Mouse (Mus musculus): ENCODE data around the gene 1700020L24Rik. TPM values are rescaled to one million over a fixed set of nuclear protein-coding genes. Genes with fewer than 3 reads are reported as not detected.

The 1700020L24Rik gene
- total RNA-seq, 2 experiments from 2014 or later, result not detected

GRCm38 (mm10) chr11:83468765-83469164 is 31.3 kb downstream of the 1700020L24Rik start:
- no peak for DNase-seq (ENCODE audit: extremely low spot score in 1 of 2, low spot score in 1 of 2)

GRCm38 (mm10) chr11:83471766-83472165 is 34.3 kb downstream of the 1700020L24Rik start:
- no peak for DNase-seq (ENCODE audit: extremely low spot score in 1 of 2, low spot score in 1 of 2)

- DNase-seq (ENCODE audit: extremely low spot score in 1 of 2, low spot score in 1 of 2), result peak; percentile 97 to 99
Observed at GRCm38 (mm10) chr11:83472324-83473234, 35.1 kb downstream of the 1700020L24Rik start, which contains the start of gene Taf15. Gene Taf15, plus strand, starts transcription at chr11:83473086.

GRCm38 (mm10) chr11:83473235-83474016 is 35.9 kb downstream of the 1700020L24Rik start:
- DNase-seq (ENCODE audit: extremely low spot score in 1 of 2, low spot score in 1 of 2), result no peak

Other genes with a start within 250 kb of the 1700020L24Rik start
- gene Slfn3, start 246.3 kb upstream of the 1700020L24Rik start, total RNA-seq (2021), result under 1 TPM; 0.14 to 0.42 TPM
- gene Slfn14, start 151.0 kb upstream of the 1700020L24Rik start, total RNA-seq (2021), result not detected
- gene Ap2b1, start 138.7 kb upstream of the 1700020L24Rik start, total RNA-seq (2021), result 100 to 1,000 TPM; 370 TPM
- gene Pex12, start 135.1 kb upstream of the 1700020L24Rik start, total RNA-seq (2021), result 10 to 100 TPM; 11.3 to 18.1 TPM
- gene Rasl10b, start 28.5 kb upstream of the 1700020L24Rik start, total RNA-seq (2021), result 100 to 1,000 TPM; 222 to 242 TPM
- under 1 TPM; 0.20 to 0.26 TPM for gene Gas2l2, start 8.2 kb upstream of the 1700020L24Rik start, total RNA-seq (2021)
- 1 to 10 TPM; 2.8 to 3.4 TPM for gene Mmp28, start 25.4 kb downstream of the 1700020L24Rik start, total RNA-seq (2021)
- gene Taf15, start 35.4 kb downstream of the 1700020L24Rik start, total RNA-seq (2021), result 10 to 100 TPM; 61.7 to 80.3 TPM
- gene Heatr9, start 84.5 kb downstream of the 1700020L24Rik start, total RNA-seq (2021), result not detected
- gene Ccl5, start 92.8 kb downstream of the 1700020L24Rik start, total RNA-seq (2021), result not detected
- gene Ccl9, start 141.0 kb downstream of the 1700020L24Rik start, total RNA-seq (2021), result 1 to 10 TPM; 3.9 to 5.1 TPM
- gene Ccl6, start 155.4 kb downstream of the 1700020L24Rik start, total RNA-seq (2021), result 1 to 10 TPM; 1.7 to 2.5 TPM
- gene Rpl9-ps1, start 207.9 kb downstream of the 1700020L24Rik start, total RNA-seq (2021), result not detected
- not detected for gene Ccl3, start 211.7 kb downstream of the 1700020L24Rik start, total RNA-seq (2021)
- not detected for gene Ccl4, start 224.9 kb downstream of the 1700020L24Rik start, total RNA-seq (2021)